Mouse (Mus musculus) layer of hippocampus, adult 6 months (tissue): Measurements from ENCODE around the gene Slc25a38. TPM values are rescaled to one million over a fixed set of nuclear protein-coding genes. Genes with fewer than 3 reads are reported as not detected.

ENCODE experiments used
- long read RNA-seq, 2 experiments: library from polyadenylated mRNA; unstranded; transcript quantifications; one replicate each; pipeline ENCODE4 v2.0.0; 2019 to 2020
- polyA plus RNA-seq: library from polyadenylated mRNA; unstranded; fragments of <200 nt; fragmentation: Nextera tagmentation; gene quantifications from 2 replicates; pipeline ENCODE4 v1.2.3, GENCODE M21; 2021

Gene Slc25a38
- polyA plus RNA-seq = 17.8 and 18.6 TPM in 2 replicates
- long read RNA-seq, experiment 1, transcript Slc25a38-201 (7 exons, 1,791 nt) = major isoform, 31 of 36 reads
- long read RNA-seq, experiment 1, partial matches to known transcripts = 2 of 36 reads
- long read RNA-seq, experiment 1, other reads (novel, unspliced or antisense) = 2 of 36 reads
- long read RNA-seq, experiment 2, transcript Slc25a38-201 (7 exons, 1,791 nt) = major isoform, 91 of 96 reads
- long read RNA-seq, experiment 2, partial matches to known transcripts = 1 of 96 reads
- long read RNA-seq, experiment 2, other reads (novel, unspliced or antisense) = 4 of 96 reads

GRCm38 (mm10) chr9:120110211-120111018 lies at the start of gene Slc25a38:
Slc25a38 (plus strand) TSS chr9:120110374.

GRCm38 (mm10) chr9:120069779-120070178 lies 40.4 kb upstream of the Slc25a38 start, which contains the start of gene Cx3cr1:
Cx3cr1 (minus strand) TSS chr9:120069879.

GRCm38 (mm10) chr9:120091696-120092238 lies 18.4 kb upstream of the Slc25a38 start, which contains the start of gene Ccr8:
Ccr8 (plus strand) TSS chr9:120092114.

GRCm38 (mm10) chr9:120127538-120128251 lies 17.5 kb downstream of the Slc25a38 start, which contains the start of gene Rpsa:
Rpsa (plus strand) TSS chr9:120127689.

GRCm38 (mm10) chr9:120149222-120149828 lies 39.2 kb downstream of the Slc25a38 start, which contains the start of gene Mobp:
Mobp (plus strand) TSS chr9:120149707.

Other genes with a start within 250 kb of the Slc25a38 start
- 21.7 and 24.9 TPM in 2 replicates for gene Wdr48, start 215.5 kb upstream of the Slc25a38 start, polyA plus RNA-seq
- gene Gorasp1, start 172.8 kb upstream of the Slc25a38 start, polyA plus RNA-seq = 11.7 and 12.3 TPM in 2 replicates
- gene Ttc21a, start 172.8 kb upstream of the Slc25a38 start, polyA plus RNA-seq = 0.54 and 1.3 TPM in 2 replicates
- gene Csrnp1, start 125.7 kb upstream of the Slc25a38 start, polyA plus RNA-seq = 1.5 and 1.7 TPM in 2 replicates
- gene Xirp1, start 86.8 kb upstream of the Slc25a38 start, polyA plus RNA-seq = not detected in 2 replicates
- gene Cx3cr1, start 40.5 kb upstream of the Slc25a38 start, polyA plus RNA-seq = 49.5 and 52.8 TPM in 2 replicates
- not detected in 2 replicates for gene Ccr8, start 18.3 kb upstream of the Slc25a38 start, polyA plus RNA-seq
- gene Rpsa, start 17.3 kb downstream of the Slc25a38 start, polyA plus RNA-seq = 536 and 612 TPM in 2 replicates
- 133 and 154 TPM in 2 replicates for gene Mobp, start 39.3 kb downstream of the Slc25a38 start, polyA plus RNA-seq
- gene Myrip, start 191.1 kb downstream of the Slc25a38 start, polyA plus RNA-seq = 7.2 and 7.5 TPM in 2 replicates